Mouse (Mus musculus) gonadal fat pad, adult 2 months (tissue): Measurements from ENCODE around the gene Rhob. TPM values are rescaled to one million over a fixed set of nuclear protein-coding genes. Genes with fewer than 3 reads are reported as not detected.

Source experiments
- DNase-seq: peaks from one replicate; pipeline ENCODE4 v3.0.0-alpha.2; 2012; ENCODE audit warnings: low read depth
- polyA plus RNA-seq: library from polyadenylated mRNA; depleted of rRNA; stranded (reverse); fragments of >200 nt; gene quantifications from 2 replicates; pipeline ENCODE4 v1.2.3, GENCODE M21; 2012; rRNA removed

Gene Rhob
- polyA plus RNA-seq, 1 experiment = 225 TPM

- no peak for DNase-seq
Measured at GRCm38 (mm10) chr12:8450028-8450427, 49.8 kb downstream of the Rhob start.

Other genes starting within 250 kb of the Rhob start
- gene Gdf7, start 198.1 kb downstream of the Rhob start, polyA plus RNA-seq = 0.38 and 0.49 TPM in 2 replicates
- 25.9 and 27.7 TPM in 2 replicates for gene Hs1bp3, start 186.6 kb downstream of the Rhob start, polyA plus RNA-seq
- 2.0 and 65.7 TPM in 2 replicates for gene Slc7a15, start 99.1 kb upstream of the Rhob start, polyA plus RNA-seq
- gene Pum2, start 174.1 kb upstream of the Rhob start, polyA plus RNA-seq = 50.7 and 57.4 TPM in 2 replicates